Mouse (Mus musculus) embryonic stem cell, embryonic (primary cell): ENCODE results near the gene Fdps.

ENCODE experiments used
- CTCF ChIA-PET, 4 experiments: fragments of 300-600 bp in 2 of 4; fragments of 350-600 bp in 2 of 4; sonication (Branson Sonifier 250); formaldehyde crosslinking; loops; one replicate each; lab custom pipeline; 2022; ENCODE audit warnings: inconsistent platforms in 2 of 4; lab: Charles Lee
- POLR2A ChIA-PET, 4 experiments: fragments of 300-600 bp in 2 of 4; fragments of 350-600 bp in 2 of 4; sonication (Branson Sonifier 250); formaldehyde crosslinking; loops; one replicate each; lab custom pipeline; 2022; ENCODE audit warnings: antibody characterized with exemption in 4 of 4, inconsistent platforms in 1 of 4; lab: Charles Lee

The Fdps gene

GRCm38 (mm10) chr3:89101812-89102494, at the start of gene Fdps:
TSS of gene Fdps (minus strand) at chr3:89101959.
- POLR2A ChIA-PET: interaction anchor here (0.5 to 5.0 kb wide), 43 partner anchors 8 to 611 kb away, joined by 3 to 63 read pairs (median 4); partner anchors contain the start of genes Rusc1 (in 3 of the 4), Clk2 (in 2 of the 4), Fam189b (in 1 of the 4) and Gba (in 1 of the 4)
- CTCF ChIA-PET: interaction anchor here (0.5 to 1.7 kb wide), 15 partner anchors 11 to 1032 kb away, joined by 3 to 10 read pairs (median 4); partner anchors contain the start of genes Adam15 (in 1 of the 4), Hcn3 (in 1 of the 4) and Pklr (in 1 of the 4)

- ChIA-PET CTCF (interaction anchor here in 3 of 4 experiments (1.3 to 2.2 kb wide), 4 partner anchors 11 to 33 kb away, joined by 4 to 8 read pairs (median 6); partner anchors contain the start of genes Hcn3 (in 1 of the 3) and Pklr (in 1 of the 3)), POLR2A (interaction anchor here in 3 of 4 experiments (0.5 to 3.3 kb wide), 9 partner anchors 10 to 198 kb away, joined by 3 to 19 read pairs (median 5); partner anchors contain the start of genes Clk2 (in 2 of the 3), Ash1l (in 1 of the 3) and Pklr (in 1 of the 3))
These were observed 46.8 kb upstream of the Fdps start for GRCm38 (mm10) chr3:89148567-89148966.

GRCm38 (mm10) chr3:89147979-89148311, 46.2 kb upstream of the Fdps start:
- CTCF ChIA-PET: interaction anchor here in 3 of 4 experiments (0.5 to 1.6 kb wide), 6 partner anchors 12 to 130 kb away, joined by 3 to 8 read pairs (median 4); partner anchors contain the start of genes Hcn3 (in 1 of the 3) and Pklr (in 1 of the 3)
- POLR2A ChIA-PET: interaction anchor here in 3 of 4 experiments (0.5 to 3.3 kb wide), 9 partner anchors 11 to 387 kb away, joined by 3 to 19 read pairs (median 4); partner anchors contain the start of genes Hcn3 (in 1 of the 3), Pklr (in 1 of the 3) and Rusc1 (in 1 of the 3)

GRCm38 (mm10) chr3:89147101-89147978, 45.6 kb upstream of the Fdps start:
- ChIA-PET CTCF (interaction anchor here (0.5 to 2.1 kb wide), 9 partner anchors 10 to 130 kb away, joined by 3 to 8 read pairs (median 4); partner anchors contain the start of genes Hcn3 (in 2 of the 4) and Pklr (in 2 of the 4)), POLR2A (interaction anchor here in 2 of 4 experiments (0.6 to 3.3 kb wide), 12 partner anchors 10 to 896 kb away, joined by 3 to 19 read pairs (median 4); partner anchors contain the start of genes Hcn3 (in 1 of the 2), Pklr (in 1 of the 2), Rusc1 (in 1 of the 2) and Scamp3 (in 1 of the 2))

- POLR2A ChIA-PET: interaction anchor here in 3 of 4 experiments (0.6 to 3.3 kb wide), 5 partner anchors 8 to 101 kb away, joined by 3 to 19 read pairs (median 4); partner anchors contain the start of genes Pklr (in 2 of the 3) and Clk2 (in 1 of the 3)
- CTCF ChIA-PET: interaction anchor here in 2 of 4 experiments (1.8 to 2.3 kb wide), 3 partner anchors 9 to 14 kb away, joined by 5 to 10 read pairs (median 8); partner anchors contain the start of genes Hcn3 (in 2 of the 2) and Pklr (in 1 of the 2)
These were observed 43.8 kb upstream of the Fdps start for GRCm38 (mm10) chr3:89145566-89145965.

- CTCF ChIA-PET: interaction anchor here in 2 of 4 experiments (1.3 to 2.3 kb wide), 3 partner anchors 13 to 99 kb away, joined by 4 to 10 read pairs (median 4); partner anchors contain the start of gene Hcn3 (in 1 of the 2)
- POLR2A ChIA-PET: interaction anchor here in 3 of 4 experiments (0.6 to 2.3 kb wide), 6 partner anchors 8 to 102 kb away, joined by 3 to 6 read pairs (median 4); partner anchors contain the start of gene Pklr (in 1 of the 3)
These were observed 43.1 kb upstream of the Fdps start for GRCm38 (mm10) chr3:89144821-89145220.

GRCm38 (mm10) chr3:89136365-89136764, 34.6 kb upstream of the Fdps start:
- POLR2A ChIA-PET: interaction anchor here (0.5 to 4.0 kb wide), 24 partner anchors 9 to 458 kb away, joined by 3 to 19 read pairs (median 4); partner anchors contain the start of genes Scamp3 (in 2 of the 4), Clk2 (in 1 of the 4), Fam189b (in 1 of the 4) and Fdps (in 1 of the 4)
- CTCF ChIA-PET: interaction anchor here (0.6 to 2.5 kb wide), 41 partner anchors 8 to 607 kb away, joined by 3 to 18 read pairs (median 5); partner anchors contain the start of genes Hcn3 (in 2 of the 4), Clk2 (in 1 of the 4), Efna1 (in 1 of the 4) and Fam189b (in 1 of the 4)

- POLR2A ChIA-PET: interaction anchor here (0.5 to 4.0 kb wide), 18 partner anchors 9 to 459 kb away, joined by 3 to 19 read pairs (median 4); partner anchors contain the start of genes Scamp3 (in 2 of the 4), Clk2 (in 1 of the 4), Fam189b (in 1 of the 4) and Hcn3 (in 1 of the 4)
- CTCF ChIA-PET: interaction anchor here (0.6 to 2.5 kb wide), 28 partner anchors 10 to 242 kb away, joined by 3 to 18 read pairs (median 6); partner anchors contain the start of genes Hcn3 (in 2 of the 4), Clk2 (in 1 of the 4), Efna1 (in 1 of the 4) and Fam189b (in 1 of the 4)
These were observed 34.2 kb upstream of the Fdps start, which contains the start of gene Pklr for GRCm38 (mm10) chr3:89135958-89136357. TSS of gene Pklr (plus strand) at chr3:89136142.

GRCm38 (mm10) chr3:89133752-89134151, 32.0 kb upstream of the Fdps start:
- POLR2A ChIA-PET: interaction anchor here in 1 of 4 experiments (1.3 kb wide), 1 partner anchor 10 kb away, joined by 4 read pairs; no protein-coding TSS in a partner anchor
- CTCF ChIA-PET: interaction anchor here in 1 of 4 experiments (0.5 to 1.6 kb wide), 2 partner anchors 17 to 26 kb away, joined by 6 to 7 read pairs; partner anchors contain the start of gene Hcn3

- ChIA-PET POLR2A (interaction anchor here in 1 of 4 experiments (1.0 to 1.2 kb wide), 2 partner anchors 11 to 44 kb away, joined by 3 to 4 read pairs; no protein-coding TSS in a partner anchor), CTCF (interaction anchor here in 2 of 4 experiments (0.5 to 1.6 kb wide), 8 partner anchors 11 to 60 kb away, joined by 3 to 7 read pairs (median 3); partner anchors contain the start of gene Hcn3 (in 2 of the 2))
These were observed 31.3 kb upstream of the Fdps start for GRCm38 (mm10) chr3:89133063-89133450.

GRCm38 (mm10) chr3:89132285-89133062, 30.7 kb upstream of the Fdps start:
- ChIA-PET POLR2A (interaction anchor here in 3 of 4 experiments (0.6 to 1.2 kb wide), 5 partner anchors 10 to 233 kb away, joined by 3 to 4 read pairs (median 3); no protein-coding TSS in a partner anchor), CTCF (interaction anchor here in 3 of 4 experiments (0.5 to 1.6 kb wide), 9 partner anchors 8 to 61 kb away, joined by 3 to 7 read pairs (median 3); partner anchors contain the start of gene Hcn3 (in 2 of the 3))

- POLR2A ChIA-PET: interaction anchor here in 2 of 4 experiments (0.6 to 1.2 kb wide), 4 partner anchors 11 to 42 kb away, joined by 3 to 4 read pairs (median 3); no protein-coding TSS in a partner anchor
- CTCF ChIA-PET: interaction anchor here (0.5 to 1.6 kb wide), 11 partner anchors 9 to 62 kb away, joined by 3 to 7 read pairs (median 3); partner anchors contain the start of genes Hcn3 (in 2 of the 4) and Fdps (in 1 of the 4)
These were observed 30.1 kb upstream of the Fdps start for GRCm38 (mm10) chr3:89131816-89132215.

GRCm38 (mm10) chr3:89129908-89130307, 28.1 kb upstream of the Fdps start:
- POLR2A ChIA-PET: interaction anchor here in 3 of 4 experiments (0.6 to 1.4 kb wide), 7 partner anchors 11 to 40 kb away, joined by 3 to 8 read pairs (median 3); no protein-coding TSS in a partner anchor

GRCm38 (mm10) chr3:89125981-89126380, 24.2 kb upstream of the Fdps start:
- ChIA-PET CTCF (interaction anchor here in 1 of 4 experiments (1.1 kb wide), 1 partner anchor 10 kb away, joined by 3 read pairs; no protein-coding TSS in a partner anchor), POLR2A (interaction anchor here in 1 of 4 experiments (1.4 kb wide), 1 partner anchor 21 kb away, joined by 4 read pairs; no protein-coding TSS in a partner anchor)

More at GRCm38 (mm10) chr3:89129908-89130307, 28.1 kb upstream of the Fdps start:
- CTCF ChIA-PET: interaction anchor here in 2 of 4 experiments (0.7 to 0.9 kb wide), 2 partner anchors 14 to 94 kb away, joined by 4 read pairs; no protein-coding TSS in a partner anchor
